Mouse (Mus musculus): Measurements from ENCODE around the gene Tex29. TPM values are rescaled to one million over a fixed set of nuclear protein-coding genes. Genes with fewer than 3 reads are reported as not detected.

Gene Tex29
- polyA plus RNA-seq, 1 experiment: not detected

GRCm38 (mm10) chr8:11820568-11820967, 19.7 kb upstream of the Tex29 start:
- Histone ChIP-seq H3K27ac (ENCODE audit: insufficient read depth, low read length) (peak overlapping the region; percentile 37; the same call in 1 of the 2 replicates), H3K4me1 (ENCODE audit: control insufficient read depth, insufficient read depth, low read length) (peaks cover 34% of the 10 kb centered on the region)
- WGBS: 11% methylated on average over 5 of the region's 5 CpGs

GRCm38 (mm10) chr8:11821451-11822206, 18.6 kb upstream of the Tex29 start:
- H3K27ac ChIP-seq (ENCODE audit: insufficient read depth, low read length): no peak overlapping the region
- WGBS: 84% methylated on average over 14 of the region's 14 CpGs
- no peak overlapping the region for H3K4me3 ChIP-seq (replicated peaks; ENCODE audit: insufficient read depth, low read depth, low read length)
- no peaks in the 10 kb centered on the region for H3K27me3 ChIP-seq (ENCODE audit: control insufficient read depth, insufficient read depth, low read length)
- DNase-seq: no peak
- no peak for TF ChIP-seq POLR2A (IDR thresholded peaks at IDR 0.05; ENCODE audit: borderline replicate concordance, insufficient read depth, low read length)
- no peak for TF ChIP-seq CTCF (IDR thresholded peaks at IDR 0.05; ENCODE audit: borderline replicate concordance, insufficient read depth, low read depth, low read length)
- peaks cover 27% of the 10 kb centered on the region for H3K4me1 ChIP-seq (ENCODE audit: control insufficient read depth, insufficient read depth, low read length)

More at GRCm38 (mm10) chr8:11820568-11820967, 19.7 kb upstream of the Tex29 start:
- no peak overlapping the region for H3K4me3 ChIP-seq (replicated peaks; ENCODE audit: insufficient read depth, low read depth, low read length)
- TF ChIP-seq POLR2A (IDR thresholded peaks at IDR 0.05; ENCODE audit: borderline replicate concordance, insufficient read depth, low read length) (no peak), CTCF (IDR thresholded peaks at IDR 0.05; ENCODE audit: borderline replicate concordance, insufficient read depth, low read depth, low read length) (no peak)
- peak in 1 of 2 experiments; percentile 41 for DNase-seq
- no peaks in the 10 kb centered on the region for H3K27me3 ChIP-seq (ENCODE audit: control insufficient read depth, insufficient read depth, low read length)

GRCm38 (mm10) chr8:11822550-11823060, 17.7 kb upstream of the Tex29 start:
- 38% methylated on average over 9 of the region's 9 CpGs for WGBS
- H3K4me3 ChIP-seq (replicated peaks; ENCODE audit: insufficient read depth, low read depth, low read length): no peak overlapping the region
- no peak for TF ChIP-seq CTCF (IDR thresholded peaks at IDR 0.05; ENCODE audit: borderline replicate concordance, insufficient read depth, low read depth, low read length)
- no peak for TF ChIP-seq POLR2A (IDR thresholded peaks at IDR 0.05; ENCODE audit: borderline replicate concordance, insufficient read depth, low read length)
- H3K27me3 ChIP-seq (ENCODE audit: control insufficient read depth, insufficient read depth, low read length): no peaks in the 10 kb centered on the region
- DNase-seq: no peak
- peaks cover 27% of the 10 kb centered on the region for H3K4me1 ChIP-seq (ENCODE audit: control insufficient read depth, insufficient read depth, low read length)
- no peak overlapping the region for H3K27ac ChIP-seq (ENCODE audit: insufficient read depth, low read length)

GRCm38 (mm10) chr8:11825756-11826155, 14.5 kb upstream of the Tex29 start:
- H3K27ac ChIP-seq (ENCODE audit: insufficient read depth, low read length): no peak overlapping the region
- H3K27me3 ChIP-seq (ENCODE audit: control insufficient read depth, insufficient read depth, low read length): no peaks in the 10 kb centered on the region
- 38% methylated on average over 3 of the region's 3 CpGs for WGBS
- H3K4me3 ChIP-seq (replicated peaks; ENCODE audit: insufficient read depth, low read depth, low read length): no peak overlapping the region
- DNase-seq: no peak
- TF ChIP-seq CTCF (IDR thresholded peaks at IDR 0.05; ENCODE audit: borderline replicate concordance, insufficient read depth, low read depth, low read length) (no peak), POLR2A (IDR thresholded peaks at IDR 0.05; ENCODE audit: borderline replicate concordance, insufficient read depth, low read length) (no peak)
- H3K4me1 ChIP-seq (ENCODE audit: control insufficient read depth, insufficient read depth, low read length): peaks cover 16% of the 10 kb centered on the region

- no peak overlapping the region for H3K4me3 ChIP-seq (replicated peaks; ENCODE audit: insufficient read depth, low read depth, low read length)
- no peaks in the 10 kb centered on the region for H3K27me3 ChIP-seq (ENCODE audit: control insufficient read depth, insufficient read depth, low read length)
- WGBS: 10% methylated on average over 3 of the region's 3 CpGs
- no peak overlapping the region for H3K27ac ChIP-seq (ENCODE audit: insufficient read depth, low read length)
- DNase-seq: no peak
- TF ChIP-seq CTCF (IDR thresholded peaks at IDR 0.05; ENCODE audit: borderline replicate concordance, insufficient read depth, low read depth, low read length) (no peak), POLR2A (IDR thresholded peaks at IDR 0.05; ENCODE audit: borderline replicate concordance, insufficient read depth, low read length) (no peak)
- H3K4me1 ChIP-seq (ENCODE audit: control insufficient read depth, insufficient read depth, low read length): peaks cover 12% of the 10 kb centered on the region
Observed at GRCm38 (mm10) chr8:11827312-11827711, 13.0 kb upstream of the Tex29 start.

- no peaks in the 10 kb centered on the region for H3K27me3 ChIP-seq (ENCODE audit: control insufficient read depth, insufficient read depth, low read length)
- H3K27ac ChIP-seq (ENCODE audit: insufficient read depth, low read length): no peak overlapping the region; the same call in 1 of the 2 replicates
- 31% methylated on average over 16 of the region's 16 CpGs for WGBS
- peaks cover 8% of the 10 kb centered on the region for H3K4me1 ChIP-seq (ENCODE audit: control insufficient read depth, insufficient read depth, low read length)
- no peak for TF ChIP-seq POLR2A (IDR thresholded peaks at IDR 0.05; ENCODE audit: borderline replicate concordance, insufficient read depth, low read length)
- TF ChIP-seq CTCF (IDR thresholded peaks at IDR 0.05; ENCODE audit: borderline replicate concordance, insufficient read depth, low read depth, low read length): no peak
- H3K4me3 ChIP-seq (replicated peaks; ENCODE audit: insufficient read depth, low read depth, low read length): no peak overlapping the region
- peak in 1 of 2 experiments; percentile 18 for DNase-seq
Observed at GRCm38 (mm10) chr8:11830214-11831046, 9.8 kb upstream of the Tex29 start.

- TF ChIP-seq POLR2A (IDR thresholded peaks at IDR 0.05; ENCODE audit: borderline replicate concordance, insufficient read depth, low read length) (no peak), CTCF (IDR thresholded peaks at IDR 0.05; ENCODE audit: borderline replicate concordance, insufficient read depth, low read depth, low read length) (no peak)
- Histone ChIP-seq H3K27ac (ENCODE audit: insufficient read depth, low read length) (no peak overlapping the region), H3K4me1 (ENCODE audit: control insufficient read depth, insufficient read depth, low read length) (peaks cover 8% of the 10 kb centered on the region), H3K27me3 (ENCODE audit: control insufficient read depth, insufficient read depth, low read length) (no peaks in the 10 kb centered on the region), H3K4me3 (replicated peaks; ENCODE audit: insufficient read depth, low read depth, low read length) (no peak overlapping the region)
- WGBS: 94% methylated on average over 10 of the region's 10 CpGs
- DNase-seq: no peak
Observed at GRCm38 (mm10) chr8:11831174-11831573, 9.1 kb upstream of the Tex29 start.

All from cerebellum, adult 2 months (tissue).